Mouse (Mus musculus) limb, embryonic 14.5 days (tissue): Measurements from ENCODE around the gene Hk1. TPM values are rescaled to one million over a fixed set of nuclear protein-coding genes. Genes with fewer than 3 reads are reported as not detected.

Source experiments
- ATAC-seq: fragments of 200-750 bp; cut with Nextera tagmentation; 2 replicates; pipeline ENCODE4 v1.8.0; 2017; ENCODE audit warnings: low read depth, moderate number of reproducible peaks, moderate TSS enrichment; ENCODE audit not compliant: low FRiP score
- DNase-seq: peaks from one replicate; pipeline ENCODE4 v3.0.0-alpha.2; 2015; ENCODE audit warnings: low spot score
- H3K27ac ChIP-seq: fragments of 300-500 bp; sonication (generic); replicated peaks from 2 replicates; pipeline ENCODE4 v1.5.1; 2014; ENCODE audit warnings: low read depth, mild to moderate bottlenecking, low read length, moderate library complexity, mixed read lengths
- H3K27me3 ChIP-seq: fragments of 300-500 bp; sonication (generic); 2 replicates; pipeline ENCODE4 v1.6.1; 2014; ENCODE audit warnings: low read length, mixed read lengths; ENCODE audit not compliant: control insufficient read depth, insufficient read depth
- H3K36me3 ChIP-seq: fragments of 300-500 bp; sonication (generic); 2 replicates; pipeline ENCODE4 v1.6.1; 2014; ENCODE audit warnings: mild to moderate bottlenecking, low read length, moderate library complexity, mixed read lengths; ENCODE audit not compliant: control insufficient read depth, insufficient read depth
- H3K4me1 ChIP-seq: fragments of 300-500 bp; sonication (generic); 2 replicates; pipeline ENCODE4 v1.6.1; 2014; ENCODE audit warnings: antibody characterized with exemption, low read length, mixed read lengths; ENCODE audit not compliant: control insufficient read depth, insufficient read depth
- H3K4me2 ChIP-seq: fragments of 300-500 bp; sonication (generic); replicated peaks from 2 replicates; pipeline ENCODE4 v1.6.1; 2014; ENCODE audit warnings: low read depth, mild to moderate bottlenecking, low read length, moderate library complexity; ENCODE audit not compliant: severe bottlenecking
- H3K4me3 ChIP-seq: fragments of 300-500 bp; sonication (generic); replicated peaks from 2 replicates; pipeline ENCODE4 v1.5.1; 2014; ENCODE audit warnings: low read length
- H3K9ac ChIP-seq: fragments of 300-500 bp; sonication (generic); 2 replicates; pipeline ENCODE4 v1.6.1; 2014; ENCODE audit warnings: mild to moderate bottlenecking, low read depth, low read length, moderate library complexity; ENCODE audit not compliant: severe bottlenecking
- H3K9me3 ChIP-seq: fragments of 300-500 bp; sonication (generic); 2 replicates; pipeline ENCODE4 v1.6.1; 2016; ENCODE audit warnings: low read length; ENCODE audit not compliant: control insufficient read depth
- POLR2A ChIP-seq: fragments of 200-500 bp; IDR thresholded peaks from 2 replicates; pipeline ENCODE4 v1.8.0; 2012; ENCODE audit warnings: inconsistent platforms, mild to moderate bottlenecking, moderate library complexity, borderline replicate concordance; ENCODE audit not compliant: insufficient read depth, insufficient read length; ENCODE audit errors: extremely low read depth
- WGBS: fragments of 180-500 bp; shearing (Covaris S2); extraction: QIAGEN DNeasy Blood & Tissue Kit; methylation state at CpG from one replicate; pipeline ENCODE4 v1.1.7; 2014; 5-methylcytosine and 5-hydroxymethylcytosine counted together
- polyA plus RNA-seq, 2 experiments: library from polyadenylated mRNA; depleted of rRNA in 1 of 2; stranded (reverse) in 1 of 2; unstranded in 1 of 2; fragments of >200 nt; fragmentation: Nextera tagmentation in 1 of 2; extraction: Ambion mirVana in 1 of 2; gene quantifications; 2 replicates each; pipeline versions ENCODE4 v1.2.1 to v1.2.3; 2012 to 2014

Gene Hk1
- polyA plus RNA-seq, 2 experiments: 29.2 to 32.1 TPM

DNA sequence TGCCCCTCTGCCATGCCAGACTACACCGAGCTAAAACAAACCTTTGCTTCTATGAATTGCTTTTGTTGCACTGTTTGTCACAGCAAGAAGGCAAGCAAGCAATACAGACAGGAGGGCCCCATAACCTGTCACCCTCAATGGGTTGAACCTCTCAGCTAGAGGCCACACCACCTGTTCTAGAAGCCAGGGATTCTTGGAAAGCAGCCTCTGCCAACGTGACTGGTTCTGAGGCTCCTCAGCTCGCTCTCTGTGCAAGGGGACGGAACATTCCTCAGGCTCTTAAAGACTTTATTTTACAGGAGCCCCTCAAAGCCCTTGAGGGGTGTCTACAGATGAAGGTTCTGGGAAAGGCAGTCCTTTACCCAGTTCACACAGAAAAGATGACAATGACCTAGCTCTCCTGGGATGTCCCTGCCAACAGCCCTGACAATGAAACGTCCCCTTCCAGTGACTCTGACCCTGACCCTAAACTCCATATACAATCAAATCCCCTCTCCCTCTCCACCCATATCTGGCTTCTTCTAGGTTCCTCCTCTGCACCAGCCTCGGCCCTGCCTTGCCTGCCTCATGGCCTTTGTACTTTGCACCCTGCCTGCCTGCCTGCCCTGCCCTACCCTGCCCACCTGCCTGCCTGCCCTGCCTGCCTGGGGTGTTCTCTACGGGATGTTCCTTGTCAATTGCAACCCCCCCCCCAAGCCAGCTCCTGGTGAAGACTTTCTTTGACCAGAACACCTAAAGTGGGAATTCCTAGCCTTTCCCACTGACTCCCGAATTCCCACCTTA, 158.8 kb downstream of the Hk1 start:
- no peaks in the 10 kb centered on the region for H3K9me3 ChIP-seq
- H3K36me3 ChIP-seq: no peaks in the 10 kb centered on the region
- no peaks in the 10 kb centered on the region for H3K27me3 ChIP-seq
- no peak overlapping the region for H3K9ac ChIP-seq
- TF ChIP-seq POLR2A: no peak
- no peak overlapping the region for H3K4me3 ChIP-seq
- WGBS: 73% methylated on average over 8 of the region's 8 CpGs
- no peak for DNase-seq
- no peaks in the 10 kb centered on the region for H3K4me1 ChIP-seq
- ATAC-seq: no peak
- no peak overlapping the region for H3K27ac ChIP-seq
- H3K4me2 ChIP-seq: no peak overlapping the region

Other genes with a start within 250 kb of the Hk1 start
- not detected in 2 replicates for gene Neurog3, start 246.8 kb downstream of the Hk1 start, polyA plus RNA-seq (2012; rRNA removed)
- not detected in 2 replicates for gene Neurog3, start 246.8 kb downstream of the Hk1 start, polyA plus RNA-seq (2014; fragmentation: Nextera tagmentation; extraction: Ambion mirVana)
- gene Fam241b, start 236.0 kb downstream of the Hk1 start, polyA plus RNA-seq (2012; rRNA removed): 8.4 and 8.5 TPM in 2 replicates
- 5.0 and 5.4 TPM in 2 replicates for gene Fam241b, start 236.0 kb downstream of the Hk1 start, polyA plus RNA-seq (2014; fragmentation: Nextera tagmentation; extraction: Ambion mirVana)
- gene Tspan15, start 148.7 kb downstream of the Hk1 start, polyA plus RNA-seq (2012; rRNA removed): 12.3 and 14.4 TPM in 2 replicates
- gene Tspan15, start 148.7 kb downstream of the Hk1 start, polyA plus RNA-seq (2014; fragmentation: Nextera tagmentation; extraction: Ambion mirVana): 7.3 and 7.7 TPM in 2 replicates
- 0.03 TPM in 1 of 2 replicates, not detected in the other for gene Tacr2, start 127.5 kb downstream of the Hk1 start, polyA plus RNA-seq (2012; rRNA removed)
- not detected in 2 replicates for gene Tacr2, start 127.5 kb downstream of the Hk1 start, polyA plus RNA-seq (2014; fragmentation: Nextera tagmentation; extraction: Ambion mirVana)
- gene Hkdc1, start 42.6 kb upstream of the Hk1 start, polyA plus RNA-seq (2012; rRNA removed): 2.3 and 3.3 TPM in 2 replicates
- 1.1 and 2.4 TPM in 2 replicates for gene Hkdc1, start 42.6 kb upstream of the Hk1 start, polyA plus RNA-seq (2014; fragmentation: Nextera tagmentation; extraction: Ambion mirVana)
- 0.33 TPM in 2 replicates for gene 4930507D05Rik, start 69.6 kb upstream of the Hk1 start, polyA plus RNA-seq (2012; rRNA removed)
- 0.29 and 0.39 TPM in 2 replicates for gene 4930507D05Rik, start 69.6 kb upstream of the Hk1 start, polyA plus RNA-seq (2014; fragmentation: Nextera tagmentation; extraction: Ambion mirVana)
- 28.7 and 30.8 TPM in 2 replicates for gene Supv3l1, start 69.8 kb upstream of the Hk1 start, polyA plus RNA-seq (2012; rRNA removed)
- 24.2 and 25.5 TPM in 2 replicates for gene Supv3l1, start 69.8 kb upstream of the Hk1 start, polyA plus RNA-seq (2014; fragmentation: Nextera tagmentation; extraction: Ambion mirVana)
- 25.6 and 29.2 TPM in 2 replicates for gene Vps26a, start 106.9 kb upstream of the Hk1 start, polyA plus RNA-seq (2012; rRNA removed)
- 67.1 and 71.1 TPM in 2 replicates for gene Vps26a, start 106.9 kb upstream of the Hk1 start, polyA plus RNA-seq (2014; fragmentation: Nextera tagmentation; extraction: Ambion mirVana)
- 11.2 and 14.7 TPM in 2 replicates for gene Srgn, start 147.5 kb upstream of the Hk1 start, polyA plus RNA-seq (2012; rRNA removed)
- 35.3 and 49.4 TPM in 2 replicates for gene Srgn, start 147.5 kb upstream of the Hk1 start, polyA plus RNA-seq (2014; fragmentation: Nextera tagmentation; extraction: Ambion mirVana)
- gene Kif1bp, start 198.5 kb upstream of the Hk1 start, polyA plus RNA-seq (2012; rRNA removed): 35.1 and 36.1 TPM in 2 replicates
- 44.6 and 46.1 TPM in 2 replicates for gene Kif1bp, start 198.5 kb upstream of the Hk1 start, polyA plus RNA-seq (2014; fragmentation: Nextera tagmentation; extraction: Ambion mirVana)
- 35.3 and 43.5 TPM in 2 replicates for gene Ddx21, start 222.4 kb upstream of the Hk1 start, polyA plus RNA-seq (2012; rRNA removed)
- gene Ddx21, start 222.4 kb upstream of the Hk1 start, polyA plus RNA-seq (2014; fragmentation: Nextera tagmentation; extraction: Ambion mirVana): 26.0 and 26.8 TPM in 2 replicates